Mouse (Mus musculus) megakaryocyte, embryonic 14.5 days (primary cell): ENCODE results near the gene Olfr702. TPM values are rescaled to one million over a fixed set of nuclear protein-coding genes. Genes with fewer than 3 reads are reported as not detected.

ENCODE experiments used
- H3K27me3 ChIP-seq: replicated peaks from 2 replicates; pipeline ENCODE3; 2012; ENCODE audit warnings: inconsistent platforms
- H3K36me3 ChIP-seq: replicated peaks from 2 replicates; pipeline ENCODE3; 2012; ENCODE audit warnings: low read length, inconsistent platforms, mixed read lengths
- H3K4me1 ChIP-seq: 2 replicates; pipeline ENCODE4 v1.6.1; 2012; ENCODE audit warnings: inconsistent platforms
- H3K4me3 ChIP-seq: replicated peaks from 2 replicates; pipeline ENCODE3; 2012; ENCODE audit warnings: moderate library complexity, mild to moderate bottlenecking, inconsistent platforms
- H3K9me3 ChIP-seq: 2 replicates; pipeline ENCODE4 v1.6.1; 2012; ENCODE audit warnings: inconsistent platforms
- FLI1 ChIP-seq: IDR thresholded peaks from 2 replicates; pipeline ENCODE4 v1.6.1; 2012; ENCODE audit warnings: low read length, inconsistent platforms, mixed read lengths
- GATA1 ChIP-seq: IDR thresholded peaks from 3 replicates; pipeline ENCODE4 v1.6.1; 2012; ENCODE audit warnings: mixed read lengths, low read length, inconsistent platforms, borderline replicate concordance
- polyA plus RNA-seq: library from polyadenylated mRNA; stranded (reverse); fragments of >175 nt; gene quantifications from 2 replicates; pipeline ENCODE4 v1.2.3, GENCODE M21; 2012; ENCODE audit warnings: low replicate concordance; ENCODE audit not compliant: insufficient read depth

Olfr702 gene
- polyA plus RNA-seq: not detected in 2 replicates

- no peak for TF ChIP-seq GATA1
- TF ChIP-seq FLI1: no peak
- Histone ChIP-seq H3K36me3 (no peaks in the 10 kb centered on the region), H3K27me3 (no peaks in the 10 kb centered on the region), H3K9me3 (no peaks in the 10 kb centered on the region), H3K4me3 (no peak within 1 kb of the TSS), H3K4me1 (no peaks in the 10 kb centered on the region)
Measured at GRCm38 (mm10) chr7:106833793-106834192, at the start of gene Olfr702. TSS of gene Olfr702 (minus strand) at chr7:106833893.

GRCm38 (mm10) chr7:106876791-106877190, 43.1 kb upstream of the Olfr702 start, which contains the start of gene Olfr705:
TSS of gene Olfr705 (minus strand) at chr7:106876891.
- TF ChIP-seq FLI1: no peak
- TF ChIP-seq GATA1: no peak
- Histone ChIP-seq H3K4me3 (no peak within 1 kb of the TSS), H3K9me3 (no peaks in the 10 kb centered on the region), H3K27me3 (no peaks in the 10 kb centered on the region), H3K36me3 (no peaks in the 10 kb centered on the region), H3K4me1 (no peaks in the 10 kb centered on the region)

GRCm38 (mm10) chr7:106862885-106863284, 29.2 kb upstream of the Olfr702 start, which contains the start of gene Olfr704:
TSS of gene Olfr704 (plus strand) at chr7:106863185.
- no peak for TF ChIP-seq GATA1
- TF ChIP-seq FLI1: no peak
- Histone ChIP-seq H3K4me3 (no peak within 1 kb of the TSS), H3K36me3 (no peaks in the 10 kb centered on the region), H3K4me1 (no peaks in the 10 kb centered on the region), H3K27me3 (no peaks in the 10 kb centered on the region), H3K9me3 (no peaks in the 10 kb centered on the region)

- Histone ChIP-seq H3K4me1 (no peaks in the 10 kb centered on the region), H3K36me3 (no peaks in the 10 kb centered on the region), H3K9me3 (no peaks in the 10 kb centered on the region), H3K27me3 (no peaks in the 10 kb centered on the region), H3K4me3 (no peak within 1 kb of the TSS)
- no peak for TF ChIP-seq GATA1
- no peak for TF ChIP-seq FLI1
Measured at GRCm38 (mm10) chr7:106843060-106843459, 9.4 kb upstream of the Olfr702 start, which contains the start of gene Olfr703. TSS of gene Olfr703 (plus strand) at chr7:106843360.

GRCm38 (mm10) chr7:106818414-106818813, 15.3 kb downstream of the Olfr702 start:
- no peak overlapping the region for H3K4me3 ChIP-seq
- H3K9me3 ChIP-seq: no peaks in the 10 kb centered on the region
- no peaks in the 10 kb centered on the region for H3K27me3 ChIP-seq
- H3K36me3 ChIP-seq: no peaks in the 10 kb centered on the region
- TF ChIP-seq FLI1 (no peak), GATA1 (no peak)
- H3K4me1 ChIP-seq: no peaks in the 10 kb centered on the region

- no peaks in the 10 kb centered on the region for H3K36me3 ChIP-seq
- H3K4me3 ChIP-seq: no peak overlapping the region
- TF ChIP-seq GATA1 (no peak), FLI1 (no peak)
- H3K4me1 ChIP-seq: no peaks in the 10 kb centered on the region
- H3K9me3 ChIP-seq: no peaks in the 10 kb centered on the region
- no peaks in the 10 kb centered on the region for H3K27me3 ChIP-seq
Measured at GRCm38 (mm10) chr7:106815775-106816174, 17.9 kb downstream of the Olfr702 start.

- no peaks in the 10 kb centered on the region for H3K4me1 ChIP-seq
- no peaks in the 10 kb centered on the region for H3K27me3 ChIP-seq
- no peaks in the 10 kb centered on the region for H3K9me3 ChIP-seq
- no peak within 1 kb of the TSS for H3K4me3 ChIP-seq
- TF ChIP-seq FLI1: no peak
- TF ChIP-seq GATA1: no peak
- no peaks in the 10 kb centered on the region for H3K36me3 ChIP-seq
Measured at GRCm38 (mm10) chr7:106813829-106814228, 19.9 kb downstream of the Olfr702 start, which contains the start of gene Olfr701. TSS of gene Olfr701 (plus strand) at chr7:106814129.

GRCm38 (mm10) chr7:106808734-106809133, 25.0 kb downstream of the Olfr702 start, which contains the start of gene Olfr700:
TSS of gene Olfr700 (minus strand) at chr7:106808834.
- Histone ChIP-seq H3K9me3 (no peaks in the 10 kb centered on the region), H3K27me3 (no peaks in the 10 kb centered on the region), H3K4me1 (no peaks in the 10 kb centered on the region), H3K4me3 (no peak within 1 kb of the TSS), H3K36me3 (no peaks in the 10 kb centered on the region)
- TF ChIP-seq FLI1 (no peak), GATA1 (no peak)

- H3K36me3 ChIP-seq: no peaks in the 10 kb centered on the region
- no peaks in the 10 kb centered on the region for H3K4me1 ChIP-seq
- no peaks in the 10 kb centered on the region for H3K9me3 ChIP-seq
- TF ChIP-seq FLI1 (no peak), GATA1 (no peak)
- no peaks in the 10 kb centered on the region for H3K27me3 ChIP-seq
- H3K4me3 ChIP-seq: no peak within 1 kb of the TSS
Measured at GRCm38 (mm10) chr7:106793098-106793497, 40.6 kb downstream of the Olfr702 start, which contains the start of gene Olfr699. TSS of gene Olfr699 (minus strand) at chr7:106793198.

GRCm38 (mm10) chr7:106788330-106788729, 45.4 kb downstream of the Olfr702 start:
- no peaks in the 10 kb centered on the region for H3K9me3 ChIP-seq
- TF ChIP-seq GATA1 (no peak), FLI1 (no peak)
- no peaks in the 10 kb centered on the region for H3K4me1 ChIP-seq

More at GRCm38 (mm10) chr7:106788330-106788729, 45.4 kb downstream of the Olfr702 start:
- H3K36me3 ChIP-seq: no peaks in the 10 kb centered on the region
- no peak overlapping the region for H3K4me3 ChIP-seq
- H3K27me3 ChIP-seq: no peaks in the 10 kb centered on the region

Other genes starting within 250 kb of the Olfr702 start
- gene Olfr693, start 153.3 kb downstream of the Olfr702 start, polyA plus RNA-seq: not detected in 2 replicates
- not detected in 2 replicates for gene Olfr694, start 142.1 kb downstream of the Olfr702 start, polyA plus RNA-seq
- not detected in 2 replicates for gene Olfr695, start 117.5 kb downstream of the Olfr702 start, polyA plus RNA-seq
- not detected in 2 replicates for gene Olfr697, start 91.5 kb downstream of the Olfr702 start, polyA plus RNA-seq
- gene Olfr698, start 78.5 kb downstream of the Olfr702 start, polyA plus RNA-seq: not detected in 2 replicates
- not detected in 2 replicates for gene Olfr699, start 40.7 kb downstream of the Olfr702 start, polyA plus RNA-seq
- gene Olfr700, start 25.1 kb downstream of the Olfr702 start, polyA plus RNA-seq: not detected in 2 replicates
- gene Olfr701, start 19.8 kb downstream of the Olfr702 start, polyA plus RNA-seq: not detected in 2 replicates
- 0.58 TPM in 1 of 2 replicates, not detected in the other for gene Olfr703, start 9.5 kb upstream of the Olfr702 start, polyA plus RNA-seq
- gene Olfr704, start 29.3 kb upstream of the Olfr702 start, polyA plus RNA-seq: not detected in 2 replicates
- gene Olfr705, start 43.0 kb upstream of the Olfr702 start, polyA plus RNA-seq: not detected in 2 replicates
- not detected in 2 replicates for gene Olfr706, start 54.3 kb upstream of the Olfr702 start, polyA plus RNA-seq
- gene Olfr707, start 67.3 kb upstream of the Olfr702 start, polyA plus RNA-seq: not detected in 2 replicates
- not detected in 2 replicates for gene Olfr1532-ps1, start 74.1 kb upstream of the Olfr702 start, polyA plus RNA-seq
- not detected in 2 replicates for gene Olfr709-ps1, start 98.3 kb upstream of the Olfr702 start, polyA plus RNA-seq
- not detected in 2 replicates for gene Olfr710, start 114.4 kb upstream of the Olfr702 start, polyA plus RNA-seq
- not detected in 2 replicates for gene Olfr6, start 130.0 kb upstream of the Olfr702 start, polyA plus RNA-seq
- gene Olfr711, start 141.6 kb upstream of the Olfr702 start, polyA plus RNA-seq: not detected in 2 replicates
- 0.47 TPM in 1 of 2 replicates, not detected in the other for gene Olfr2, start 172.2 kb upstream of the Olfr702 start, polyA plus RNA-seq
- not detected in 2 replicates for gene Olfr713, start 197.3 kb upstream of the Olfr702 start, polyA plus RNA-seq
- not detected in 2 replicates for gene Olfr714, start 237.1 kb upstream of the Olfr702 start, polyA plus RNA-seq